Mouse (Mus musculus): ENCODE results near the gene Tmed10.

Gene Tmed10

DNA sequence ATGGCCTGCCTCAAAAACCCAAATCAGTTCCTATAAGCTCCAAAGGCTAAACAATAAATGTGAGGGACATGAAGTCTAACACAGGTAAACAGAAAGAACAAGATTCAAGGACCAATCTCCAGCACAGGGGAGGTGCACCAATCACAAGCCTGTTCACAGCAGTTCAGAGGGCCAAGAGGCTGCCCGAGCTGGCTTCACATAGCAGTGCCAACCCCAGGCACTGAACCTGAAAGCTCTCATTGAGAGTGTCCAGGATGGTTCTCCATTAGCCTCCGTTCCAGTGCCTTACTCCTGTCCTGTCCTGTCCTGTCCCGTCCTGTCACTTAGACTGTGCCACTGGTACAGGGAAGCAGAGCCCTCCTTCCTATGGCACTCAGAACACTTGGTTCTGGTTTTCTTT, 27.5 kb downstream of the Tmed10 start:
- peaks cover 37% of the 10 kb centered on the region for H3K4me1 ChIP-seq (replicated peaks; ENCODE audit: low read depth, low read length)
- no peak for TF ChIP-seq NANOG (IDR thresholded peaks at IDR 0.05; ENCODE audit: borderline replicate concordance, low read length)
- TF ChIP-seq POU5F1 (IDR thresholded peaks at IDR 0.05; ENCODE audit: borderline replicate concordance, low read length) = no peak
- TF ChIP-seq CTCF (conservative IDR thresholded peaks at IDR 0.05; ENCODE audit: low read length) = no peak

DNA sequence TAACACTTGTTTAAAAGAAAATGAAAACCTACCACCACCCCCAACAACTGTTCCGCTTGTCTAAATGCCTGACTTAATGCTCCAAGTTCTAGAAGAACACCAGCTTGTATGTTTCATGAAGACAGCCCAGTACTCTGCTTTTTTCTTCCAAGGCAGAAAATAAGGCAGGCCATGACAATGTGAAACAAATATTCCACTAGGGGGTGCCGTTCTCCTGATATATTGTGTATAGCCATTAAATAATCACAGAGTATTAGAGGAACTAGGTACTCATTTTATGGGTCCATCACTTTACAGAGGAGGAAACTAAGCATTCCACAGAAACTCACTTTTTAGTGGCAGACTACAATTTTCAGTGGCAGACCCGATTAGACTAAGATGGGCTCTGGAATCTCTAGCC, 28.3 kb downstream of the Tmed10 start:
- no peak overlapping the region for H3K4me3 ChIP-seq (replicated peaks; ENCODE audit: low read length)
- no peaks in the 10 kb centered on the region for H3K27me3 ChIP-seq (ENCODE audit: insufficient read depth, low read length)
- peaks cover 45% of the 10 kb centered on the region for H3K4me1 ChIP-seq (replicated peaks; ENCODE audit: low read depth, low read length)
- peaks cover 83% of the 10 kb centered on the region for H3K36me3 ChIP-seq (ENCODE audit: insufficient read depth, low read length)
- no peaks in the 10 kb centered on the region for H3K9me3 ChIP-seq (ENCODE audit: low read length)
- no peak for TF ChIP-seq POU5F1 (IDR thresholded peaks at IDR 0.05; ENCODE audit: borderline replicate concordance, low read length)
- no peak for TF ChIP-seq NANOG (IDR thresholded peaks at IDR 0.05; ENCODE audit: borderline replicate concordance, low read length)
- peak; percentile 73 for TF ChIP-seq CTCF (conservative IDR thresholded peaks at IDR 0.05; ENCODE audit: low read length)

More for the DNA sequence above, 27.5 kb downstream of the Tmed10 start:
- no peak overlapping the region for H3K4me3 ChIP-seq (replicated peaks; ENCODE audit: low read length)
- H3K9me3 ChIP-seq (ENCODE audit: low read length) = no peaks in the 10 kb centered on the region
- H3K36me3 ChIP-seq (ENCODE audit: insufficient read depth, low read length) = peaks cover 85% of the 10 kb centered on the region
- no peaks in the 10 kb centered on the region for H3K27me3 ChIP-seq (ENCODE audit: insufficient read depth, low read length)

DNA sequence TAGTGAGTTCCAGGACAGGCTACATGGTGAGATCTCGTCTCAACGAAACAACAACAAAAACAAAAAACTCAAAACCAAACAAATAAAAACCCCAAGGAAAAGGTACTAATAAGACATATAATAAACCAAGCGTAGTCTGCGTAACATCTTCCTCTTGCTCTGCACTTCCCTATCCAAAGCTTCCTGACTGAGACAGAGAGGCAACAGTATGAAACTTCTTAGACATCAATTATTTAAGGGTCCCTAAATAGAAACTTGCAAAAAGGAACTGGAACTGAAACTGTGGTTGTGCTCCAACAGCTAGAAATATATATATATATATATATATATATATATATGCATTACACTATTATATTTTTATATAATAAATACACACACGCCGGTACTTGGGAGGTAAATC, 29.1 kb downstream of the Tmed10 start:
- peaks cover 84% of the 10 kb centered on the region for H3K36me3 ChIP-seq (ENCODE audit: insufficient read depth, low read length)
- TF ChIP-seq NANOG (IDR thresholded peaks at IDR 0.05; ENCODE audit: borderline replicate concordance, low read length) (no peak), CTCF (conservative IDR thresholded peaks at IDR 0.05; ENCODE audit: low read length) (no peak), POU5F1 (IDR thresholded peaks at IDR 0.05; ENCODE audit: borderline replicate concordance, low read length) (no peak)
- H3K9me3 ChIP-seq (ENCODE audit: low read length) = no peaks in the 10 kb centered on the region
- no peak overlapping the region for H3K4me3 ChIP-seq (replicated peaks; ENCODE audit: low read length)
- H3K27me3 ChIP-seq (ENCODE audit: insufficient read depth, low read length) = no peaks in the 10 kb centered on the region
- H3K4me1 ChIP-seq (replicated peaks; ENCODE audit: low read depth, low read length) = peaks cover 45% of the 10 kb centered on the region

DNA sequence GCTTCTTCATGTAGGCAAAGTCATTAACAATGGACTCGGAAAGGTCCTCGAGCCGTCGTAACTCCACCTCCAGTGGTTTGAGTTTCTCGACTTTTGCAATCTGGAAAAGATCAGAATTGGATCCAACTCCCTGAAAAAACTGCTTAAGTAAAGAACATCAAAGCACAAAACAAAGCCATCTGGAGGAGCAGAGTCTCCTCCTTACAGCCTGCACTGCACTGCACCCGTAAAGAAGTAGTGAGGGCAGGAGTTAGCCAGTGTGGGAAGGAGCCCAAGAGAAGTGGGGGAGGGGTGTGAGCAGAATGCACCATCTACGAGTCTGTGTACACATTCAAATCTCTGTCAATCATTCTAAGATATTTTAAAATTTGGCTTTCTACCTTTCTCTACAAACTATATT, 30.4 kb downstream of the Tmed10 start:
- peaks cover 74% of the 10 kb centered on the region for H3K36me3 ChIP-seq (ENCODE audit: insufficient read depth, low read length)
- H3K4me3 ChIP-seq (replicated peaks; ENCODE audit: low read length) = no peak overlapping the region
- no peaks in the 10 kb centered on the region for H3K9me3 ChIP-seq (ENCODE audit: low read length)
- peaks cover 55% of the 10 kb centered on the region for H3K4me1 ChIP-seq (replicated peaks; ENCODE audit: low read depth, low read length)
- no peaks in the 10 kb centered on the region for H3K27me3 ChIP-seq (ENCODE audit: insufficient read depth, low read length)
- no peak for TF ChIP-seq NANOG (IDR thresholded peaks at IDR 0.05; ENCODE audit: borderline replicate concordance, low read length)
- TF ChIP-seq CTCF (conservative IDR thresholded peaks at IDR 0.05; ENCODE audit: low read length) = no peak
- TF ChIP-seq POU5F1 (IDR thresholded peaks at IDR 0.05; ENCODE audit: borderline replicate concordance, low read length) = no peak

DNA sequence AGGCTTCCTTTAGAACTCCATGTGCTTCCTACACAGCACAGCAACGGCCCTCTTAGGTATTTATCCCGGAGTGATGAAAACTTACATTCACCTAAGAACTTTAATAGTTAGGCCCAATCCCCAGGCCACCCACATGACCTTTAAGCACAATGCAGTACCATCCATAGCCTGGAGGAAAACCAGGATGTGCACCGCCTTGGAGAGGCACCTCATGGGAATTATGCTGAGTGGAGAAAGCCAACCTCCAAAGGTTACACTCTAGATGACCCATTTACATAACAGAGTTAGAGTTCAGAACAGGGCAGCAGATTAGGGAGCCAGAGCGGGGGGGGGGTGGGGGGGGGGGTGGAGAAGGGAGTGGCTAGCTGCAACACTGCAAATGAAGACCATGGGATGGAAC, 32.3 kb downstream of the Tmed10 start:
- H3K4me3 ChIP-seq (replicated peaks; ENCODE audit: low read length) = no peak overlapping the region
- TF ChIP-seq POU5F1 (IDR thresholded peaks at IDR 0.05; ENCODE audit: borderline replicate concordance, low read length) = no peak
- no peak for TF ChIP-seq CTCF (conservative IDR thresholded peaks at IDR 0.05; ENCODE audit: low read length)
- no peak for TF ChIP-seq NANOG (IDR thresholded peaks at IDR 0.05; ENCODE audit: borderline replicate concordance, low read length)
- no peaks in the 10 kb centered on the region for H3K9me3 ChIP-seq (ENCODE audit: low read length)
- H3K36me3 ChIP-seq (ENCODE audit: insufficient read depth, low read length) = peaks cover 55% of the 10 kb centered on the region
- peaks cover 62% of the 10 kb centered on the region for H3K4me1 ChIP-seq (replicated peaks; ENCODE audit: low read depth, low read length)
- no peaks in the 10 kb centered on the region for H3K27me3 ChIP-seq (ENCODE audit: insufficient read depth, low read length)

DNA sequence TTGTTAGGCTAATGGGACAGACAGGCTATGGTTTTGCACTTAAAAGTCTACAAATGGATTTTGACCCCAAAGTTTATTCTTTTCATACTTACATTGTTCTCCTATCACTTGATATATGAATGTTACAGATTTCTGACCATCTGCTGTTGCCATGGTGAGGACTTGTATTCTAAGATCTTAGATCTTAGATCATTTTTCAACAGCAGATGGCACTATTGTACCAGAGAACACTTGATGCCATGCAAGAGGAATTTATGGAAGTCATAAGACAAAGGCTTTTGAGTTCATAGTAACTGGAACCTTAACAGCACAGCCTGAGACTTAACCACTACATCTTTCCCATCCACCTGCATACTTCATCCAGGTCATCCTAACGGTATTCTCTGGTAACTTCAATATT, 33.5 kb downstream of the Tmed10 start:
- H3K36me3 ChIP-seq (ENCODE audit: insufficient read depth, low read length) = peaks cover 48% of the 10 kb centered on the region
- no peaks in the 10 kb centered on the region for H3K9me3 ChIP-seq (ENCODE audit: low read length)
- no peaks in the 10 kb centered on the region for H3K27me3 ChIP-seq (ENCODE audit: insufficient read depth, low read length)
- no peak overlapping the region for H3K4me3 ChIP-seq (replicated peaks; ENCODE audit: low read length)
- peak; percentile 11; the same call in 1 of the 2 replicates for TF ChIP-seq CTCF (conservative IDR thresholded peaks at IDR 0.05; ENCODE audit: low read length)
- no peak for TF ChIP-seq POU5F1 (IDR thresholded peaks at IDR 0.05; ENCODE audit: borderline replicate concordance, low read length)
- H3K4me1 ChIP-seq (replicated peaks; ENCODE audit: low read depth, low read length) = peaks cover 61% of the 10 kb centered on the region

DNA sequence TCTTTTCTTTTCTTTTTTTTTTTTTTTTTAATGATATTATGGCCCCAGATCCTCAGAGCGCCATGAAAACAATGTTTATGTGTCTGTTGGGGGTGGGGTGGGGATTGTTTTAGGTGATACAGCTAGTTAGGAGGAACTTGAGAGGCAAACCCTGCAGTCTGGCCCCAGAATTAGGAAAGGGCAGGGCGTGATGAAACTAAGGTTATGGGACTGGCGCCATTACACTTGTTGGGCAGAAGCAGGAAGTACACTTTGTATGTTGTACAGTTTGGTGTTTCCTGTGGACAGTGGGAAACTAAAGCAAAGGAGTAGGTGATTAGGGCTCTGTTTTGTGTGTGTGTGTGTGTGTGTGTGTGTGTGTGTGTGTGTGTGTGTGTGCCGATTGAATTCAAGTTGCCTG, 34.7 kb downstream of the Tmed10 start:
- Histone ChIP-seq H3K9me3 (ENCODE audit: low read length) (no peaks in the 10 kb centered on the region), H3K4me3 (replicated peaks; ENCODE audit: low read length) (peak overlapping the region; percentile 97), H3K27me3 (ENCODE audit: insufficient read depth, low read length) (no peaks in the 10 kb centered on the region), H3K36me3 (ENCODE audit: insufficient read depth, low read length) (peaks cover 51% of the 10 kb centered on the region), H3K4me1 (replicated peaks; ENCODE audit: low read depth, low read length) (peaks cover 53% of the 10 kb centered on the region)
- TF ChIP-seq CTCF (conservative IDR thresholded peaks at IDR 0.05; ENCODE audit: low read length) = no peak
- TF ChIP-seq POU5F1 (IDR thresholded peaks at IDR 0.05; ENCODE audit: borderline replicate concordance, low read length) = no peak
- TF ChIP-seq NANOG (IDR thresholded peaks at IDR 0.05; ENCODE audit: borderline replicate concordance, low read length) = no peak

DNA sequence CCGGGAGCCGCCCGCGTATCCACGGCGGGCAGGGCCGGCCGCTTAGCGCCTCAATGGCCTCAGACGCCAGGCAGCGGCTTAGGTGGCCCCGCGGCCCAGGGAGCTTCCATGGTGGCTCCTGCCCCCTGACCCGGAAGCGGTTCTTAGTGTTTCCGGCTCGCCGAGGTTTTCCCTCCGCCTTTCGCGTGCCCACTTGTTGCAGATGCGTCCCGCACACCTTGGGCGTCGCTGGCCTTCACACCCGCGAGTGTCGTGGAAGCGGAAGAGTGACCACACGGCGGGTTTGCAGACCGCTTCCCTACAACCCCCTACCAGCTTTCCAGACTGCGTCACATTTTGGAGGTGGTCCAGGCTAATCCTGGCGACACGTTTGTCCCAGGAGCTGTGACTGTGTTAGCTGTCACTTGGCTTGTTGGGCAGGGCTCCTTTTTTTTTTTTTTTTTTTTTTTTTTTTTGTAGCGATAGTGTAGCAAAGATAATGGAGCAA, 35.4 kb downstream of the Tmed10 start, which contains the start of gene Nek9:
Nek9 (minus strand) TSS at position 120 of the 487 bp plus-strand sequence.
- peaks cover 50% of the 10 kb centered on the region for H3K36me3 ChIP-seq (ENCODE audit: insufficient read depth, low read length)
- H3K4me1 ChIP-seq (replicated peaks; ENCODE audit: low read depth, low read length) = peaks cover 46% of the 10 kb centered on the region
- no peaks in the 10 kb centered on the region for H3K9me3 ChIP-seq (ENCODE audit: low read length)
- H3K4me3 ChIP-seq (replicated peaks; ENCODE audit: low read length) = peak within 1 kb of the TSS; percentile 97
- no peak for TF ChIP-seq NANOG (IDR thresholded peaks at IDR 0.05; ENCODE audit: borderline replicate concordance, low read length)
- no peak; the same call in 1 of the 2 replicates for TF ChIP-seq POU5F1 (IDR thresholded peaks at IDR 0.05; ENCODE audit: borderline replicate concordance, low read length)
- no peak for TF ChIP-seq CTCF (conservative IDR thresholded peaks at IDR 0.05; ENCODE audit: low read length)
- H3K27me3 ChIP-seq (ENCODE audit: insufficient read depth, low read length) = no peaks in the 10 kb centered on the region

DNA sequence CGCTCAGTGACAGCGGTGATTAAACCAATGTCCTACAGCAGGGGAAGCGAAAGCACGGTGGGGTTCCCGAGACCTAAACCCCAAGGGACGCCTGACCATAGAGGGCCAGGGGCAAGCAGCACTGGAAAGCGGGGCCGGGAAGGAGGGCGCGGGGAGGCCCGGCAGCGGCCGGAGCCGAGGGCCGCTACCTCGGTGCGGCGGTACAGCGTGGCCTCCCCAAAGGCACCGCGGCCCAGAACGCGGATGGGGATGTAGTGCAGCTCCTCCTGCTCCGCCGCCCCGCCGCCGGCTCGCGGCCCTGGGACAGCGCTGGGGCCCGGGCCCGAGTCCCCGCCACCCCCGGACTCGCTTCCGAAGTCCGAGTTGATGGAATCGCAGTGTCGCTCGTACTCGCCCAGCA, 35.8 kb downstream of the Tmed10 start:
- H3K9me3 ChIP-seq (ENCODE audit: low read length) = no peaks in the 10 kb centered on the region
- peaks cover 50% of the 10 kb centered on the region for H3K36me3 ChIP-seq (ENCODE audit: insufficient read depth, low read length)
- H3K4me1 ChIP-seq (replicated peaks; ENCODE audit: low read depth, low read length) = peaks cover 41% of the 10 kb centered on the region
- TF ChIP-seq POU5F1 (IDR thresholded peaks at IDR 0.05; ENCODE audit: borderline replicate concordance, low read length) = no peak
- no peak for TF ChIP-seq CTCF (conservative IDR thresholded peaks at IDR 0.05; ENCODE audit: low read length)
- no peaks in the 10 kb centered on the region for H3K27me3 ChIP-seq (ENCODE audit: insufficient read depth, low read length)
- H3K4me3 ChIP-seq (replicated peaks; ENCODE audit: low read length) = peak overlapping the region; percentile 97

Data from E14TG2a.4 (cell line).